Mouse (Mus musculus): ENCODE measurements around the gene Aire. TPM values are rescaled to one million over a fixed set of nuclear protein-coding genes. Genes with fewer than 3 reads are reported as not detected.
A peak's percentile ranks its signal among the peaks of the same experiment; 100 is the strongest.

Aire gene
- total RNA-seq, 2 experiments from 2014 or later: 0.12 TPM; not detected in 1

GRCm38 (mm10) chr10:78008169-78008568, 35.2 kb downstream of the Aire start:
- no peak for DNase-seq

- DNase-seq: no peak
Measured at GRCm38 (mm10) chr10:78007203-78007602, 36.2 kb downstream of the Aire start.

GRCm38 (mm10) chr10:78005791-78006438, 37.5 kb downstream of the Aire start:
- DNase-seq: no peak

- no peak for DNase-seq
Measured at GRCm38 (mm10) chr10:78004479-78005100, 38.8 kb downstream of the Aire start.

GRCm38 (mm10) chr10:78002316-78002715, 41.1 kb downstream of the Aire start:
- no peak for DNase-seq

- peak; percentile 15 for DNase-seq
Measured at GRCm38 (mm10) chr10:78001796-78002195, 41.6 kb downstream of the Aire start.

GRCm38 (mm10) chr10:78000200-78000599, 43.2 kb downstream of the Aire start:
- no peak for DNase-seq

GRCm38 (mm10) chr10:77995639-77996038, 47.8 kb downstream of the Aire start:
- DNase-seq: no peak

GRCm38 (mm10) chr10:77985775-77986174, 57.6 kb downstream of the Aire start:
- DNase-seq: no peak

- DNase-seq: peak; percentile 86
Measured at GRCm38 (mm10) chr10:77984660-77985059, 58.8 kb downstream of the Aire start.

Other genes with a start within 250 kb of the Aire start
- not detected for gene Gm9639, start 248.5 kb downstream of the Aire start, total RNA-seq (2021)
- gene Gm19668, start 244.5 kb downstream of the Aire start, total RNA-seq (2021): not detected
- gene Gm9507, start 231.8 kb downstream of the Aire start, total RNA-seq (2021): not detected
- not detected for gene Gm2696, start 228.9 kb downstream of the Aire start, total RNA-seq (2021)
- not detected for gene Krtap10-4, start 216.5 kb downstream of the Aire start, total RNA-seq (2021)
- not detected for gene Krtap10-10, start 207.7 kb downstream of the Aire start, total RNA-seq (2021)
- not detected for gene Gm36176, start 196.8 kb downstream of the Aire start, total RNA-seq (2021)
- gene Gm10318, start 190.8 kb downstream of the Aire start, total RNA-seq (2021): not detected
- not detected for gene Gm3285, start 181.6 kb downstream of the Aire start, total RNA-seq (2021)
- gene Lrrc3, start 141.1 kb downstream of the Aire start, total RNA-seq (2021): 10 to 100 TPM; 12.1 to 16.7 TPM
- gene Trpm2, start 73.0 kb downstream of the Aire start, total RNA-seq (2021): 1 to 10 TPM; 2.3 to 2.8 TPM
- gene 1810043G02Rik, start 65.1 kb downstream of the Aire start, total RNA-seq (2021): 10 to 100 TPM; 15.7 to 21.4 TPM
- 100 to 1,000 TPM; 142 to 172 TPM for gene Pfkl, start 33.5 kb downstream of the Aire start, total RNA-seq (2021)
- 1 to 10 TPM; 2.4 to 6.4 TPM for gene Dnmt3l, start 1.7 kb downstream of the Aire start, total RNA-seq (2021)
- 10 to 100 TPM in 1 of 2 experiments, 1 to 10 TPM in 1; 8.6 to 12.6 TPM for gene Icosl, start 25.7 kb upstream of the Aire start, total RNA-seq (2021)
- 100 to 1,000 TPM; 253 to 281 TPM for gene D10Jhu81e, start 126.2 kb upstream of the Aire start, total RNA-seq (2021)
- gene Pwp2, start 141.5 kb upstream of the Aire start, total RNA-seq (2021): 10 to 100 TPM; 13.2 to 14.9 TPM
- gene Trappc10, start 201.0 kb upstream of the Aire start, total RNA-seq (2021): 10 to 100 TPM; 44.3 to 53.2 TPM